Mouse (Mus musculus): ENCODE data around the gene Arpin.

Gene Arpin

DNA sequence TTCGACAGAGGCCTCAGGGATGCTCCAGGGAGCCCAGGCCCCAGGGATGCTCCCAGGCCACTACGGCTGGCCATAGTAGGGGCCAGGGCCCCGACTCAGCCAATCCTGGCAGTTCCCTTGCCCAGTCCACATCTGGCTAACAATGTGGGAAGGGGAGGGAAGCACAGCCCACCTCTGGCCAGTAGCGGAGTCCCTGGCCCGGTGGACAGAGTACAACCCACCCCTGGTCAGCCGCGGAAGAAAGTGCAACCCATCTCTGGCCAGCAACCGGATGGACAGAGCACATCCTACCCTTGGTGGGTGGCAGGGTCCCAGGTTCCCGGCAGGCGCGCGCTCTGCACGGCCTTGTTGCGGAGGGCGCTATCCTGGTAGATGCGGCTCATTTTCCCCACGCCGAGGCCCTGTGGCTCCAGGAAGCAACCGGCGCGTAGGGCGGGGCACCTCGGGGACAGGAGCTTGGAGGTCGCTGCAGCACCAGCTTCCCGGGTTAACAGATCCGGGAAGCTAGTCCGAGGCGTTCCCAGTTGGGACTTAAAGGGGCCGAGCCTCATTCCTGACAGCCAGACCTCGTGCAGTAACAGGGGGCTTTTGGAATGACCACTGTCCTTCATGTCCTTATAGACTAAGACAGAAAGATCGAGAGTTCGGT, at the start of gene Arpin:
Arpin (minus strand) TSS at position 498 of the 649 bp plus-strand sequence.
- in situ Hi-C loops (cut with MboI; ENCODE audit: low sequenced_read_pairs): no loop called here

DNA sequence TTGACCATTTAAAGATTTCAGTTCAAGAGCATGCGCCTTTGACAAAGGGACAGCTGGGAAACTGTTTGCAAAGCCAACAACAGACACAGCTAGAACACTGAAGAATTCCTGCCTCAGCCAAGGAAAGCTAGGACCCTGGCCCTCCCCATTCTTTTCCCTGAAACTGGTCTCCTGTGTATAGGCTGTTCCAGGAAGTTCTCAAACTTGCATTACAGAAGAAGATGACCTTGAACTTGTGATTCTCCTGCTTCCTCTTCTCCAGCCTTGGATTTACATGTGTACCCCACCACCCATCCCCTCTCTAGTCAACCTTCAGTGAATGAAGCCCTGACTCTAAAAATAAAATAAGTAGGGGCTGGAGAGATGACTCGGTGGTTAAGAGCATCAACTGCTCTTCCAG, 40.2 kb upstream of the Arpin start:
- in situ Hi-C loops (cut with MboI; ENCODE audit: low sequenced_read_pairs): no loop called here

DNA sequence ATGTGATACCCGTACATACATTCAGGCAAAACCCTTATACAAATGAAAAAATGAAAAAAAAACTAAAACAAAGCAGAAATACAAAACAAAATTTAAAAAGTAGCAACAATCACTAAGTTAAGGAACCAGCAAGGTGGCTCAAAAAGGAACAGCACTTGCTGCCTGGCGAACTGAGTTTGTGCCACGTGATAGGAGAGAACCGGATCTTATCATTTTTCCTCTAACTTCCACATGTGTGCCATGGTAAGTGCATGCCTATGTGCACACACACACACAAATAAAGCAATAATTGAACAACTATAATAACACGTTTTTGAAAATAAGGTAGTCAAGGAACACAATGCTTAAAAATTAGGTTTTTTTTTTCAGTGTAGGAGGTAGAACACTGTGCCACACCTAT, 37.0 kb upstream of the Arpin start:
- in situ Hi-C loops (cut with MboI; ENCODE audit: low sequenced_read_pairs): no loop called here

DNA sequence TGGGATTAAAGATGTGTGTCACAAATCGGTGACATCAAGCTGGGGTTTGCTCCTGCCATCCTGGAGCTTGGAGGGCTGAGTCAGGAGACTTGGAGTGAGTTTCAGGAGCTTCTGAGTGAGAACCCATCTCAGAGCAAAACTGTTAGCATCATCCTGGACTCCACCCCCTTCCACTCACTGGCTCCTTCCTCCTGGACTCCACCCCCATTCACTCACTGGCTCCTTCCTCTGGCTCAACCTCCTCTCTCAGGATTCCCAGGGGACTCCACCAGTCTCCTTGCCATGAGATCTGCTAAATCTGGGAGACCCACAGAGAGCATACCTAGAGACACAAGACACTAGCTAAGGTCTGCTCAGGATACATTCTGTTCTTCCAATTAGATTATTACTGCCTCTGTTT, 35.2 kb upstream of the Arpin start:
- in situ Hi-C loops (cut with MboI; ENCODE audit: low sequenced_read_pairs): no loop called here

DNA sequence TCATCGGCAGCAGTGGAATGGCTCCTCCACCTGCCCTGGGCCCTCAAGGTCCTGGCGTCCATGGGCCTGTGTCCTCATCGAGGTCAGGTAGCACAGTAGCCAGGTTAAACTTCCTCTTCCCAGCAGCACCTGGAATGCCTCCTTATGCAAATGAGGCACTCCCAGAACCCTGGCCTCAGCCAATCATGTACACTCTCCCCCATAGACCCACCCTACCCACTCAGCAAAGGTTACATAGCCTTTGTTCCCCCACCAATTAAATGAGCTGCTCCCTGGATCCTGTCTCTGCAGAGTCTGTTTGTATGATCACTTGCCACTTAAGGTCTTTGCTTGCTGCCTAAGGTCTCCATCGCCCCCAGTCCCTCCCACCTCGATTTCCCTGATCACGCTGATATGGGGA, 33.2 kb upstream of the Arpin start:
- in situ Hi-C loops (cut with MboI; ENCODE audit: low sequenced_read_pairs): no loop called here

DNA sequence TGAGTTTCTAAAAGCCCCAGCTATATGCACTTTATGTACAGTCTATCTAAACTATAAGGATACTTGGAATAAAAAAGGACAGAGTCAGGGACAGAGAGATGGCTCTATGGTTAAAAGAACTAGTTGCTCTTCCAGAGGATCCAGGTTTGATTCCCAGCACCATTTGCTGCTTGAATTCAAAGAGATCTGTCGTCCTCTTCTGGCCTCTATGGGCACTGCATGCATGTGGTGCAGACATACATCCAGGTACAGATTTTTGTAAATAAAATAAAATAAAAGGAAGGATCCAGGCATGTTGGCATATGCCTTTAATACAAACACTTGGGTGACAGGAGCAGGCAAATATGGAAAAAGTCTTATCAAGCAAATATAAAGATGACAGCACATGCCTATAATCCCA, 26.4 kb upstream of the Arpin start:
- in situ Hi-C loops (cut with MboI; ENCODE audit: low sequenced_read_pairs): no loop called here

DNA sequence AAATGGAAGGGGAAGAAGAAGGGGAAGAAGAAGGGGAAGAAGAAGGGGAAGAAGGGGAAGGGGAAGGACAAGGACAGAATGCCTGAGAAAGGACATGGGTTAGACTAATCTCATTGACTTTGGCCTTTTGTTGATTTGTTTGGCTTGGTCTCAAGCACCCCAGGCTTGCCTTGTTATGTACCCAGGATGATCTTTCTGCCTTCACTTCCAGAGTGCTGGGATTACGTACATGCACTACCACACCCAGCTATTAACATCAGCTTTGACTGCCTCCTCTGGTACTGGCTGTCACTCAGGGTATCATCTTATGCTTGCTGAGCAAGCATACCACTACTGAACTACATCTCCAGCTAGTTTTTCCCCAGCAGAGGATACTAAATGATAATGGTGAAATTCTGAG, 21.0 kb upstream of the Arpin start:
- in situ Hi-C loops (cut with MboI; ENCODE audit: low sequenced_read_pairs): no loop called here

DNA sequence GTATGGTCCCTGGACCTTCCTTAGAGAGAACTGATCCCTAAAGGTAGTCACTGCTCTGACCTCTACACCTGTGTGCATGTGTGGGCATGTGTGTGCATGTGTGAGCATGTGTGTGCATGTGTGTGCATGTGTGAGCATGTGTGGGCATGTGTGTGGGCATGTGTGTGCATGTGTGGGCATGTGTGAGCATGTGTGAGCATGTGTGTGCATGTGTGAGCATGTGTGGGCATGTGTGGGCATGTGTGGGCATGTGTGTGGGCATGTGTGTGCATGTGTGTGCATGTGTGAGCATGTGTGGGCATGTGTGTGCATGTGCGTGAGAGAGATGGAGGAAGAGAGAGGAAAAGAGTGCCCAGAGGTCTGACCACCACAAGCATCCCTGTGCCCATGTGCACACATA, 19.7 kb upstream of the Arpin start:
- in situ Hi-C loops (cut with MboI; ENCODE audit: low sequenced_read_pairs): no loop called here

DNA sequence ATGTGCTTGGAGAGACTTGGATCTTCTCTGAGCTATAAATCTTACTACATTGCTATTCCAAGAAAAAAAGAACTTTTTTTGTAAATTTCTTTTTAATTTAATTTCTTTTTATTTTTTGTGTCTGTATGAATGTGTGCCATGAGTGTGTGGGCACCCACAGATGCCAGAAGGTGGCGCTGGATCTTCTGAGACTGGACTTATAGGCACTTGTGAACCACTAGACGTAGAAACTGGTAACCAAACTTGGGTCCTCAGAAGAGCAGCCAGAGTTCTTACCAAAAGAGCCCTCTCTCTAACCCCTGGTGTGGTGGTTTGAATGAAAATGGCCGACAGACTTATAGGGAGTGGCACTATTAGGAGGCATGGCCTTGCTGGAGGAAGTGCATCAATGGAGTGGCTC, 15.9 kb upstream of the Arpin start:
- in situ Hi-C loops (cut with MboI; ENCODE audit: low sequenced_read_pairs): no loop called here

DNA sequence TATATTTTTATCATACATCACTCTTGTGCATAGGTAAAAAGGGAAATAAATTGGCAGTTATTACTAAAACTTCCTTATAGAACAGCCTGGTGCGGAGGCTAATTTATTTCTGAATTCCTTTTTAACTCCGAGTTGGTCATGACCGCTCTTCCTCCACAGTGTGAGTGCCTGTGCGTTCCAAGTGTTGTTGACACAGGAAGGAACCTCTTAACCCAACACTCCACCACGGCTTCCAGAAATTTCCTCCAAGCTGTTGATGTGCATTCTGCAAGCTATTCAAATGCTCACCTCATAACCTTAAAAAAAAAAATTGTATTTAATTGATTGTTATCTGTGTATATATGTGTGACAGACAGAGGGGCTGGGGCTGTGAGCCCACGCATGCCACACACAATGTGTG, 15.1 kb upstream of the Arpin start:
- in situ Hi-C loops (cut with MboI; ENCODE audit: low sequenced_read_pairs): no loop called here

DNA sequence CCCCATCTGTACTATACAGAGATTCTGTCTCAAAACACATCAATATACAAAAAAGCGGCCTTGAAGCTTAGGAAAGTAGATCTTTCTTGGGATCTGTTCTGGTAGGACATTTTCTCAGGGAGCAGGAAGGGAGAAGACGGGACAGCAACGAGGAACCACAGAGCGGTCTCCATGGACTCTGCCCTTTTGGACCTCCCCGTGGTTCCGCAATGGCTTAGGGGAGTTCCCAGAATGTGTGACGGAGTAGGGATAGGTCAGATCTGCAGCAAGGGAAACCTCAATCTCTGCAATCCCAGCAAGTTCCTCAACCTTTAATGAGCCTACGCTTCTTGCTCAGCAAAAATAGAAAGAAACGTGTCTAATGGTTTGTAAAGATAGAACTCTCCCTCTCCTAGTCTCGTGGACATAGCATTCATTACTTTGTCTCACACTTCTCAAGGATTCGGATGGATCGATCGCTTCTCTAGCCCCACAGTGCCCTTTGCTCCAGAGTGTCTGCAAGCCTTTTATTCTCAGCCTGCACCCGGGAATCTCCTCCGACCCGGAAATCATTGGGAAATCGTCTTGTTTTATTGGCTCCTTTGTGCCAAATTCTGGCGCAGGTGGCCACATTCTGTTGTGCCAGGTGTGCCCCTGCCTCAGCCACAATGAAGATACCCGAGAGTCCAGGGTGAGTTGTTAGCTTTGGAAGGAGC, 499 bp upstream of the Arpin start:
- in situ Hi-C loops (cut with MboI; ENCODE audit: low sequenced_read_pairs): no loop called here

DNA sequence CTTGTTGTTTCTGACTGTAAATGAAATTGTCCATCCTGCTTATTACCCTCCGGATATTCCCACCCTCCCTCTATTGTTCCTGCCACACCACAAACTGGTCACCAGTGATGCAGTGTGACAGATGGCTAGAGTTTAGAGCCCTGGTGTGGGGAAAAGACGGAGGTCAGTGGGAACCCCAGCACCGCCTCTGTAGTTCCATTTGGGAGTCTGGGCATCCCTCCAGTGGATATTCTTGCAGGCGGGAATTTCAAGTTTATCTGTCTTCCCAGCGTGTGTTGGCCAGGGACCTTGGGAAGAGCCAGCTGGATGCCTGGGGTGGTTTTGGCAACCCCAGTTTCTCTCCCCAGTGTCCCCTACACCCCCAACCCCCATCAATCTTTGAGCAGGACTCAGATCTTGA, 698 bp downstream of the Arpin start:
- in situ Hi-C loops (cut with MboI; ENCODE audit: low sequenced_read_pairs): no loop called here

DNA sequence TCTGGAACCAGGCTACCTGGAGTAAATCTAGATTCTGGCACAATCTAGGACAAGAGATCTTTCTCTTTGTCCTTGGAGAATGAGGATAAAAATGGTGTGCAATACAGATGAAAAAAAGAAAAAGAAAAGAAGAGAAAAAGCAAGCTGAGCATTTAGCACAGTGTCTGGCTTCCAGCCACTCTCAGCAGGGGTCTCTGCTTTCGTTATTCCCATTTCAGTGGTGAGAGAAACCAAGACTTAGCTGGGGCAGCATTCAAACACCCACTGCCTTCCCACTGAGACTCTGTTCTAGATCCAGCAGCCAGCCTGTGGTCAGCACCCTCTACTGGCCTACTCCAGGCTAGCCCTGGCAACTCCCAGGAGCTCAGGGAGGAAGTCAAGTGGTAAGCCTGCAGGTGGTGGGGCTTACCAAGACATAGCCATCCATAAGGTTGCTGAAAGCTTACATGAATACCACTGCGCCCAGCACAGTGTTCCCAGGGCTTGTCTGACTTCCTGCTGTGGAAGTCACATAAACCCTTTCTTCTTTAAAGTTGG, 6.6 kb downstream of the Arpin start:
- in situ Hi-C loops (cut with MboI; ENCODE audit: low sequenced_read_pairs): no loop called here

DNA sequence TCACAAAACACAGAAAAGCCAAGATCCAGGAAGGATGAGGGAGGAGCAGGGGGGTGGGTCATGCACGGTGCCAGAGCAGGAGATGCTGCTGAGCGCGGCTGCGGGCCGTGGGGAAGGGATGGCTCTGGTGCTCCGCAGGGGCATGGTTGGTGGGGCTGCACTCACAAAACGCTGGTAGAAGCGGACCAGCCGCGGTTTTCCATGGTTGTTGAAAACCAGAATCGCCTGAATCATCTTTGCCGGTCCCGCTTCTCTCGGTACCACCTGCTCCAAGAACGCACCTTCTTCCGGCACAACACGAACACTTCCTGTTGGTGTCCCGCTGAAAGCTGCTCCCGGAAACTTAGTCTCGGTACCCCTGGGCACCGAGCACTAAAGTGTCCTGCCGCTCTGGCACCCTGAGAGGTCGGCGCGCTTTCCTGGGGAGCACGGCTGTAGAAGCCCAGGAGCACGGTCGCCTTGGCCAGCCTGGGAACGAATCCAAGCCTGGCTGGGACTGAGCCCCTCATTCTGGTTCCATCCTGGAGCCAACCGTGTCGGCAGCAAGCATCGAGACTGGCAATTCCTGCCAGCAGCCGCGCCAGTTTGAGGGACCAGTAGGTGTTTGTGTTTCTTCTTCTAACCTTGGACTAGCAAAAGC, 14.7 kb downstream of the Arpin start, which contains the start of gene Ap3s2:
Ap3s2 (minus strand) TSS at position 306 of the 640 bp plus-strand sequence.
- in situ Hi-C loops (cut with MboI; ENCODE audit: low sequenced_read_pairs): no loop called here

DNA sequence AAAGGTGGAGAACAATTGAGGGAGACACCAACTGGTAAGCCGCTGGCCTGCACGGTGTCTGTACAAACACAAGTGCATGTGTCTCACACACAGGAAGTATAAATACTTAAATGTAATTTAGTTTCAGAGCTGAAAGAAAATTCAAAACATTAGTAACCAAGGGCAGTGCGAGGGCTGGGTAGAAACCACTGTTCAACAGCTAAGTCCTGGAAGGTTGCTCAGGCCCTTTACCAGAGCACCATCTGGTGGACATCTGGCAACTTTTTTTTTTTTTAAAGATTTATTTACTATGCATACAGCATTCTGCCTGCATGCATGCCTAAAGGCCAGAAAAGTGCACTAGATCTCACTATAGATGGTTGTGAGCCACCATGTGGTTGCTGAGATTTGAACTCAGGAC, 20.6 kb downstream of the Arpin start:
- in situ Hi-C loops (cut with MboI; ENCODE audit: low sequenced_read_pairs): loop anchor here (5.0 kb wide), 1 partner anchor 117 kb away; no protein-coding TSS in a partner anchor

DNA sequence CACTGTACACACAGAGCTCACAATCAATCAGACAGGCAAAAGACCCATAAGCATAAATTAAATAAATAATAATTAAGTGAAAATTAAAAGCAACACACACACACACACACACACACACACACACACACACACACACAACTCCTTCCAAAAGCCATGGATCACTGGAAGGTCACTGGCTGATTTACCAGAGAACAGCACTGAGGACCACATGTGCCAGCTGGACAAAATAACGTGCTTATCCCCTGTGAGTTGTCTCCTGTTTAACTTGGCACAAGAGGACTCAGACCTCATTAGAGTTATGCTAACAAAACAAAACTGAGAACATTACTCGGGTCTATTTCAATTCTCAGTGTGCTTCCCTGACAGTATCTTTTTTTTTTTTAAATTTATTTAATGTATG, 27.8 kb downstream of the Arpin start:
- in situ Hi-C loops (cut with MboI; ENCODE audit: low sequenced_read_pairs): no loop called here

DNA sequence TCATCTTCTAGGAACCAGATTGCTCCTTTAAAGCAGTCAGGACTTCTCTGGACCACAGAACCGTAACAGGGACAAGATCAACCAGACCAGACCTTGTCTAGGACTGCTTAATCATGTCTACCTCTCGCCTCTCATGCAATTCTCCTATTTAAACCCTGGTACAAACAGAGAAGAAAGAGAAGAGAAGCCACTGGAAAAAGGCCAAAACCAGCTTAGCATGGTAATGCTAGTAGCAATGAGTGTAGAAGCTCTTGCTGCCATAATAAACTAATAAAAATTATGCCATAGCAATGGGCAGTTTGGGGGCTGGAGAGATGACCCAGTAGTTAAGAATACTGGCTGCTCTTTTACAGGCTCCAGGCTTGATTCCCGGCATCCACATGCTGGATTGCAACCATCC, 28.2 kb downstream of the Arpin start:
- in situ Hi-C loops (cut with MboI; ENCODE audit: low sequenced_read_pairs): no loop called here

DNA sequence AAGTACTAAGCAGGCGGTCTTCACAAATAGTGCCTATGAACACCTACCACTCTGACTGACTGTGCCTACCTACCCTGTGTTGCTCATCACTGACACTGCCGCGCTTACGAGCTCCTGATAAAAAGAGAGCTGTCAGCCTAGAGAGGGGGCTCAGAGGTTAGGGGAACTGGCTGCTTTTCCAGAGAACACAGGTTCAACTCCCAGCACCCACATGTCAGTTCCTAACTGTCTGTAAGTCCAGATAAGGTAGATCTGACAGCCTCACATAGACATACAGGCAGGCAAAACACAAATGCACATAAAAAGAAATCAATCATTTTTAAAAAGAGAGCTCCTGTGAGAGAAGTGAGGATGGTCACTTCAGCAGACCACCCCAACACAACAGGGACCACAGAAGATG, 30.0 kb downstream of the Arpin start:
- in situ Hi-C loops (cut with MboI; ENCODE audit: low sequenced_read_pairs): no loop called here

DNA sequence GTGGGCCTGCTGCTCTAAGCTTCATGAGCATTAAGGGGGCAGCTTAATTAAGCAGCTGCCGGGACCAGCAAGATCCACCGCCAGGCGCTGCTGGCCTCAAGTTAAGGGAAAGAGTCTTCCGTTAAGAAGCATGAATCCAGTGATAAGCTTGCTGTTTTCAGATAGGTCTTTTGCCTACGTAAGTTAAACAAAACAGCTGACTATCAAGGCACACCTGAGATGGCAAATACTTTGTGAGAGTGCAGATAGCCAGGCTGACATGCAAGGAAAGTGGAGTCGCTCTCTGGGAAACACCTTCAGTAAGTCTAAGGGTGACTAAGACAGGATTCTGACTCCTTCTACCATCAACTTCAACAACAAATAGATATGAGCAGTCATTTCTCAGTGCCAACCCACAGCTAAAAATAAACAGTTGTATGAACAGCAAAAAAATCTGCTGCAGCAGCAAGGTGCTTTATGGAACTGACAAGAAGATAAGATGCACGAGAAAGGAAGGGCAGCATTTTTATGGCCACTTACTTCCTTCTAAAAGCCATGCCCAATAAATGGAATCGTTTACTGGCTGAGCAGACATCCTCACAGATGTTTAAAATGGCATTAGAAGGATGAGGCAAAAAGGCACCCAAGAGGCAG, 31.9 kb downstream of the Arpin start:
- in situ Hi-C loops (cut with MboI; ENCODE audit: low sequenced_read_pairs): no loop called here

DNA sequence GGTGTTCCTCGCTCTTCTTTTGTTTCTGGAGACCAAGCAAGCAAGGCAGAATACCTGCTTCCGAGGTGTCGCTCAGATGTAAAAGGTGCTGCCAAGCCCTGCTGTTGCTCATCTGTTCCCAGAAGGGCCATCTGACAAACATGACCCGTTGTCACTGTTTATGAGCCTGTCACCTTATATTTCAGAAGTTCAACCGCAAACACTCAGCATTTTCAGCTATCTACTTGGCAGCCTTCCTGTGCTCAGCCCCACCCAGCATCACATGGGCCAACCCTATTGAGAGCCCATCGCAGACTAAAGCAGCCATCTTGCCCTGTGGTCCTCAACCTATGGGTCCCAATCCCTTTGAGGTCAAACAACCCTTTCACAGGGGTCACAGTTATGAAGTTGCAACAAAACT, 34.4 kb downstream of the Arpin start:
- in situ Hi-C loops (cut with MboI; ENCODE audit: low sequenced_read_pairs): no loop called here

DNA sequence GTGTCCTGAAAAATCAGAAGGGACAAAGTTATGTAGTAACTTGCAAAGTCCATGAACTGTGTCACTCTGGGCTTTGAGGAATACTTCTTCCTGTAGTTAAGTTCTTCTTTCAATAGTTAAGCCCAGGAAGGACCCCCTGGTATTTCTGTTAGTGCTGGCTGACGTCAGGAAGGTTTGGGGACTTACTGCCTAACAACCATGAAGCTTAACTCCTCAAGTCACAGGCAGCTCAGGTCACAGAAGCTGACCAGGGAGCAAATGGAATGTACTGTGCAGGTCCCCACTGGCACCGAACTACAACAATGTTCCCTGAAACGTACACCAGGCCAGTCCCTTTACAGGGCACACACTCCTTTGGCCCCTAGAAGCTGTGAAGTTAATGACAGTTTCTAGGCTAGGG, 39.9 kb downstream of the Arpin start:
- in situ Hi-C loops (cut with MboI; ENCODE audit: low sequenced_read_pairs): no loop called here

DNA sequence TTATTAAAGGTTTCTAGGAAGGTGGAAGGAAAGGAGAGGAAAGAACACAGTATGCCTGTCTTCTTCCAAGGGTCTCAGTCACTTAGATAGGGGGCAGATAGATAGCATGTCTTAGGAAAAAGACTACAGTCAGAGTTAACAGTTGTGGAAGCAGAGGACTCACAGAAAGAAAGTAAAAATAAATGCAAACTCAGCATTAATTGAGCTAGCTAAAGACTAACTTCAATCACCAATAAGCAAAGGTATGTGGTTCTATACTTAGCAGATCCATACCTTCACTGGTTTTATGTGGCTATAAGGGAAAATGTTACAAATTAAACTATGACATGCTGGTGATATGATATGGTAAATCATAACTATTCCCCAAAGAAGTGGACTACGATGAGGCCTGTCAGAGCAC, 40.4 kb downstream of the Arpin start:
- in situ Hi-C loops (cut with MboI; ENCODE audit: low sequenced_read_pairs): no loop called here
